Mouse (Mus musculus) heart, embryonic 14.5 days (tissue): ENCODE measurements around the gene Zfp69. TPM values are rescaled to one million over a fixed set of nuclear protein-coding genes. Genes with fewer than 3 reads are reported as not detected.

Experiments
- ATAC-seq: fragments of 200-750 bp; cut with Nextera tagmentation; 2 replicates; pipeline ENCODE4 v1.8.0; 2017; ENCODE audit warnings: low read depth, moderate TSS enrichment; ENCODE audit not compliant: insufficient number of reproducible peaks, insufficient read depth, low FRiP score
- H3K27ac ChIP-seq, 2 experiments: fragments of 200-500 bp in 1 of 2; fragments of 300-500 bp in 1 of 2; sonication (generic) in 1 of 2; replicated peaks in 1 of 2; 2 replicates each; pipeline ENCODE4 v1.5.1; 2012 to 2014; ENCODE audit warnings: low read depth in 2 of 2, low read length in 2 of 2, control low read depth in 1 of 2, mild to moderate bottlenecking in 1 of 2, mixed read lengths in 1 of 2; ENCODE audit not compliant: control insufficient read depth in 1 of 2, insufficient read depth in 1 of 2
- H3K27me3 ChIP-seq: fragments of 300-500 bp; sonication (generic); 2 replicates; pipeline ENCODE4 v1.6.1; 2014; ENCODE audit warnings: mild to moderate bottlenecking, low read length, control low read depth; ENCODE audit not compliant: control insufficient read depth, insufficient read depth
- H3K36me3 ChIP-seq: fragments of 300-500 bp; sonication (generic); 2 replicates; pipeline ENCODE4 v1.6.1; 2014; ENCODE audit warnings: mild to moderate bottlenecking, control low read depth, low read length, mixed read lengths; ENCODE audit not compliant: control insufficient read depth, insufficient read depth
- H3K4me1 ChIP-seq, 2 experiments: fragments of 200-500 bp in 1 of 2; fragments of 300-500 bp in 1 of 2; sonication (generic) in 1 of 2; 2 replicates each; pipeline ENCODE4 v1.6.1; 2012 to 2014; ENCODE audit warnings: low read length in 2 of 2, control low read depth in 1 of 2, mixed read lengths in 1 of 2; ENCODE audit not compliant: control insufficient read depth in 2 of 2, insufficient read depth in 2 of 2
- H3K4me2 ChIP-seq: fragments of 300-500 bp; sonication (generic); 2 replicates; pipeline ENCODE4 v1.6.1; 2014; ENCODE audit warnings: mild to moderate bottlenecking, low read length
- H3K4me3 ChIP-seq, 2 experiments: fragments of 200-500 bp in 1 of 2; fragments of 300-500 bp in 1 of 2; sonication (generic) in 1 of 2; 2 replicates each; pipeline ENCODE4 v1.5.1; 2012 to 2014; ENCODE audit warnings: low read length in 2 of 2, mild to moderate bottlenecking in 2 of 2, control low read depth in 1 of 2, low read depth in 1 of 2, moderate library complexity in 1 of 2; ENCODE audit not compliant: control insufficient read depth in 1 of 2, insufficient read depth in 1 of 2
- H3K9ac ChIP-seq: fragments of 300-500 bp; sonication (generic); 2 replicates; pipeline ENCODE4 v1.6.1; 2014; ENCODE audit warnings: mild to moderate bottlenecking, low read length
- H3K9me3 ChIP-seq: fragments of 300-500 bp; sonication (generic); 2 replicates; pipeline ENCODE4 v1.6.1; 2016; ENCODE audit warnings: low read length, control low read depth; ENCODE audit not compliant: control insufficient read depth
- WGBS: fragments of 180-500 bp; shearing (Covaris S2); extraction: QIAGEN DNeasy Blood & Tissue Kit; methylation state at CpG from one replicate; pipeline ENCODE4 v1.1.7; 2014; 5-methylcytosine and 5-hydroxymethylcytosine counted together
- microRNA-seq: library from miRNA; unstranded; fragments of <30 nt; microRNA quantifications from one replicate; pipeline ENCODE4, GENCODE M21; 2016
- polyA plus RNA-seq: library from polyadenylated mRNA; unstranded; fragments of >200 nt; fragmentation: Nextera tagmentation; extraction: Ambion mirVana; gene quantifications from 2 replicates; pipeline ENCODE4 v1.2.1, GENCODE M21; 2014

The Zfp69 gene
- polyA plus RNA-seq, 1 experiment from 2014 or later, result 14.3 TPM

GRCm38 (mm10) chr4:120886131-120886530, 65.4 kb downstream of the Zfp69 start:
- ATAC-seq, result no peak
- H3K9me3 ChIP-seq, result no peaks in the 10 kb centered on the region
- peaks cover 11 to 19% of the 10 kb centered on the region in 2 experiments for H3K4me1 ChIP-seq
- H3K9ac ChIP-seq, result no peak overlapping the region
- no peak overlapping the region for H3K4me3 ChIP-seq
- 9% methylated on average over 4 of the region's 4 CpGs for WGBS
- peak overlapping the region; percentile 51 for H3K4me2 ChIP-seq
- H3K27ac ChIP-seq, result no peak overlapping the region
- H3K27me3 ChIP-seq, result no peaks in the 10 kb centered on the region
- H3K36me3 ChIP-seq, result no peaks in the 10 kb centered on the region

- no peaks in the 10 kb centered on the region for H3K9me3 ChIP-seq
- no peak for ATAC-seq
- H3K27me3 ChIP-seq, result no peaks in the 10 kb centered on the region
- H3K4me1 ChIP-seq, result peaks cover 11 to 19% of the 10 kb centered on the region in 2 experiments
- H3K4me2 ChIP-seq, result peak overlapping the region; percentile 51
- no peaks in the 10 kb centered on the region for H3K36me3 ChIP-seq
- WGBS, result 11% methylated on average over 13 of the region's 13 CpGs
- no peak overlapping the region for H3K9ac ChIP-seq
- H3K27ac ChIP-seq, result no peak overlapping the region
- H3K4me3 ChIP-seq, result peak overlapping the region in 1 of 2 experiments; percentile 10; a peak in 1 of 4 replicates
Observed at GRCm38 (mm10) chr4:120885208-120886120, 66.0 kb downstream of the Zfp69 start.

DNA sequence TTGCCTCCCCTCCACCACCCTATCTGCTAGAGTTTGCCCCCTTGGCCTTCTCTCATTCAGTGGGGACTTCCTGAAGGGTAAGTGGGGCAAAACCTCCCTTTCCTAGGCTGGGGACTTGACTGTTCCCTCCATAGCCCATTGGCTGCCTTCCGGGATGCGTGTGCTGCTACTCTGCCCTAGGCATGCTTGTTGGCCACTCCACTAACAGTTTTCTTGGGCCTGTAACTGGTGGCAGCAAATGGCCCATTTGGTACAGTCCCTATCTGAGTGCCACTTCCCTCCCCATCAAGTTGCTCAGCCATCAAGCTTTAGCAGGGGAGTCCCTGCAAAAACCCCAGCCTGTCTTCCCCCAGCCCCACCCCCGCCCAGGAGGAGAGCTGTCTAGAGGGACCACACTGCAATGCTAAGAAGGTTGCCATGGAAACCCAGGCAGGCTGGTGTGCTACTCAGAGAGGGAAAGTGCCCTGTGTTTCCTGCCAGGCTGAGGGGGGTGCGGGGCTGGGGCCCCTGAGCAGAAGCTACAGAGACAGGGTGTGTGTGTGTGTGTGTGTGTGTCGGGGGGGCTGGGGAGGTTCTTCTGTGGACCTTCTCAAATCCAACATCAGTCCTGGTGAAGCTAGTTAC, 69.4 kb downstream of the Zfp69 start:
- Histone ChIP-seq H3K36me3 (no peaks in the 10 kb centered on the region), H3K4me2 (no peak overlapping the region), H3K4me1 (peaks cover 11 to 19% of the 10 kb centered on the region in 2 experiments), H3K9ac (no peak overlapping the region), H3K27me3 (no peaks in the 10 kb centered on the region), H3K27ac (no peak overlapping the region), H3K9me3 (no peaks in the 10 kb centered on the region), H3K4me3 (no peak overlapping the region)
- ATAC-seq, result no peak
- 54% methylated on average over 5 of the region's 5 CpGs for WGBS

DNA sequence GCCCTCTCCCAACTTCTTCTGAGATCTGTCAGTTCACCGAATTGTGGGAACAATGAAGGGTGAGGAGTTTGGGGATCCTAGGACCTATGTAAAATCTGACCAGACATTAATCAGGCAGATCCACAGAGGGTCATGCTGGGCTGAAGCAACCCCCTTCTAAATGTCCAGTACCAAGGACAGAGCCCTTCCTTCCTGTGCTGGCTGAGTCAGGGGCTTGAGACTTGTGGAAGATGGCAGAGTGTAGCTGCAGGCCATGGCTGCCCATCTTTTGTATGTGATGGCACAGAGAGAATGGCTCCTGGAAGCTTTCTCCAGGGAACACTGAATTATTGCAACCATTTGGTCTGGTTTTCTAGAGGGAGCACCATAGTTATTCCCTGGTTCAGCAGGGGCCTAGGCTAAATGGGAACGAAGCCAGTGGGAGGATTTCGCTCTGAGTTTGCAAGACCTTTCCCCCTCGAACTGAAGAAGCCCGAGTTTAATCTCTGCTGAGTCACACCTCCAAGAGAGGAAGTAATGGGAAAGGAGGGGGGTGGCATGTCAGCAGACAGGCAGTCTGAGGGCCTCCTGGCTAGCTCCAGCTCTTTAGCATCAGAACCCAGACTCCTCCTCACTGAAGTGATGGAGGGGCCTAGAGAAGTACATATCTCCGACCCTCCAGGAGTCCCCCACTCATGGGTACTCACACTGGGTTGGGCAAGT, 70.6 kb downstream of the Zfp69 start:
- H3K4me1 ChIP-seq, result peaks cover 8 to 10% of the 10 kb centered on the region in 2 experiments
- no peaks in the 10 kb centered on the region for H3K27me3 ChIP-seq
- no peaks in the 10 kb centered on the region for H3K36me3 ChIP-seq
- H3K27ac ChIP-seq, result no peak overlapping the region
- WGBS, result 38% methylated on average over 6 of the region's 6 CpGs
- no peak overlapping the region for H3K9ac ChIP-seq
- no peak overlapping the region for H3K4me2 ChIP-seq
- no peak; the same call in 1 of the 2 replicates for ATAC-seq
- H3K4me3 ChIP-seq, result no peak overlapping the region
- H3K9me3 ChIP-seq, result no peaks in the 10 kb centered on the region

Small RNAs within 50 kb of the gene (microRNA-seq; reads per million reads assigned to microRNA genes)
- gene Mir7015, result not detected

Other genes starting within 250 kb of the Zfp69 start
- 0.24 and 0.54 TPM in 2 replicates for gene Kcnq4, start 203.1 kb downstream of the Zfp69 start, polyA plus RNA-seq
- 104 and 107 TPM in 2 replicates for gene Nfyc, start 120.1 kb downstream of the Zfp69 start, polyA plus RNA-seq
- 0.31 and 0.43 TPM in 2 replicates for gene Rims3, start 96.9 kb downstream of the Zfp69 start, polyA plus RNA-seq
- 8.1 and 10.8 TPM in 2 replicates for gene Exo5, start 26.7 kb downstream of the Zfp69 start, polyA plus RNA-seq
- gene Smap2, start 65.5 kb upstream of the Zfp69 start, polyA plus RNA-seq, result 13.7 and 14.8 TPM in 2 replicates
- 6.3 and 6.5 TPM in 2 replicates for gene Col9a2, start 87.7 kb upstream of the Zfp69 start, polyA plus RNA-seq
- gene Zmpste24, start 146.5 kb upstream of the Zfp69 start, polyA plus RNA-seq, result 20.5 and 20.8 TPM in 2 replicates
- gene Tmco2, start 157.5 kb upstream of the Zfp69 start, polyA plus RNA-seq, result not detected in 2 replicates